Mouse (Mus musculus) WW6 (cell line): ENCODE measurements at regions not wholly inside any gene's neighbourhood (a gene's known extent, or its start where the extent isn't known, plus 50 kb on each side); places are given as distances from the start of the nearest gene placed in this dataset.

ENCODE experiments used
- DNase-seq: peaks from one replicate; pipeline ENCODE4 v3.0.0-alpha.2; 2013; ENCODE audit warnings: low read depth, low spot score

DNA sequence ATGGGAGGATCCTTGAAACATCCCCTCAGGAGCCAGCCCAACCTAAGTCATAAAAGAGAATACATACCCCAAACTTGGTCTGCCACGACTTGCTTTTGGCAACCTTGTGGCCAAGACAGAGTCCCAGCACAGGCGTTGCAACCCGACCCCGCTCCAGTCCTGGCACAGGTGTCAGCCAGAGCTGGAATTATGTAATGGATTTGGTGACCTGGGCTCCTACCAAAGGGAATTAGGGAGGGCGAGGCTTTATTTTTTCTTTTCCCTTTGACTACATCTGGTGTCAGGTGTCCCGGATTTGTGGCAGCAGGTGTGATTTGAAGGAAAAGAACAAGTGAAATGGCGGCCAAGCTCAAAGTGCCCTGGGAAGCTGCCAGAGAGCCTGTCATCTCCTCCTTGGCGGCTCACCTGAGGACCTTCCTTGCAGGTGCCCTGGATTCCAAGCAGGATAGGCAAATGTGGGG lies 212.9 kb downstream of the Mef2c start:
- no peak for DNase-seq

DNA sequence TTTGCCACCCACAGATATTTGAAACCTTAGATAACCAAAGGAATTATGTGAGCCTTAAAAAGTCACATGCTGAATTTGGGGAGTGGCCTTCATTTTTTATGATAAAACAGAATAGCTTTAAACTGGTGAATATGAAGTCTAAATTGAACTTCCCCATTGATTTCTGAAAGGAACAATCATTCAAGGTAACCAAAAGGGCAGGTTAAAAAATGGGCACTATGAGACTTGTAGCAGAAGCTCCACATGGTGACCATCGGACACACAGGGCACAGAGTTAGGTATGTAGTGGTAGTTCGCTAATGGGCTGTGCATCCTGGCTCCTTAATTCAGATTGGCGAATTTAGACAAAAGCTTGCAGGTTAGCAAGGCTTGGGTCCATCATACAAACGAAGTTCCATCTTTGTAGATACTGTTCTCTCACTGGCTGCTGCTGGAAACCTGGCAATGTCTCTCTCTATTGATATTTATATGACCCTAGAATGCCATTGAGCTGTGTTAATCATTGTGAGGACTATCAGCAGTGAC lies 213.9 kb downstream of the Mef2c start:
- no peak for DNase-seq

DNA sequence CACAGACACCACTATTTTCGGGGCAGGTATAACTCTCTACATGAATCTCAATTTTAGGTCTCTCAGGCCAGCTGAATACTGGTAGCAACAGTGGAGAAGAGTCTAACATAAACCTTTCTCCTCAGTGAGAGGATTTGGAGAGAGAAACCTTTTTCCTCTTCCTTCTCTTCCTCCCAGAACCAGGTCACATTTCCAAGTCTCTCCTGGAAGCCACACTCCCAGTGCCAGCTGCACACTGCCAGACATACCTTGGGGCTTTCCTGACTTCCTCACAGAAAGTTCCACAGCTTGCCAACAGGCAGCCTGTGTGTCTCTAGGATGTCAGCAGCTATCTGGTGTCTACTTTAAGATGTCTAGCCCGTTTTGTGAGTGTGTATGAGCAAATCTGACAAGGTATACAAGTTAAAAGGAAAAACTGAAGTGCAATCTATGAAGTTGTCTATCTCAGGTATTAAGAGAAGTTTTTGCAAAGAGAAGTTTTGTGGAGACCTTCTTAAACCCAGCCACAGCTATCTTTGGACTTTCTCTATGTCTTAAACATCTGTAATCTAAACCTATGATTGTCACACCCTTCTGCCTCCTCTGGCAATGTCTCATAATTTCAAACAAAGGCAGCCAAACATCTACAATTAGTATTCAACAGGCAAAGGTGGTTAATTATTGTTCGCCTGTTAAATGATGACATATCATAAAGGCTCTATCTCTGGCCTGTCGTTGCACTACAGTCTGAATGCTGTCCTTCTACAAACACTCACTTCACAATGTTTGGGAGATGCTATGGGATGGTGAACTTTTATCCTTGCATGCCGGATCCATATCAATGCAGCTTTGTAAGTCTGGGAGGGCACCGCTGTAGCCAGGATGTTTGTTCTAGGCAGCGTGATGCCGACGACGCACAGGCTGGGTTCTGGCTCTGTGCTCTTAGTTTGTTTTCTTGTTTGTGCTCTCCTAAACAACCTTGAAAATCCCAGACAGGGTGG lies 214.9 kb downstream of the Mef2c start:
- no peak for DNase-seq

DNA sequence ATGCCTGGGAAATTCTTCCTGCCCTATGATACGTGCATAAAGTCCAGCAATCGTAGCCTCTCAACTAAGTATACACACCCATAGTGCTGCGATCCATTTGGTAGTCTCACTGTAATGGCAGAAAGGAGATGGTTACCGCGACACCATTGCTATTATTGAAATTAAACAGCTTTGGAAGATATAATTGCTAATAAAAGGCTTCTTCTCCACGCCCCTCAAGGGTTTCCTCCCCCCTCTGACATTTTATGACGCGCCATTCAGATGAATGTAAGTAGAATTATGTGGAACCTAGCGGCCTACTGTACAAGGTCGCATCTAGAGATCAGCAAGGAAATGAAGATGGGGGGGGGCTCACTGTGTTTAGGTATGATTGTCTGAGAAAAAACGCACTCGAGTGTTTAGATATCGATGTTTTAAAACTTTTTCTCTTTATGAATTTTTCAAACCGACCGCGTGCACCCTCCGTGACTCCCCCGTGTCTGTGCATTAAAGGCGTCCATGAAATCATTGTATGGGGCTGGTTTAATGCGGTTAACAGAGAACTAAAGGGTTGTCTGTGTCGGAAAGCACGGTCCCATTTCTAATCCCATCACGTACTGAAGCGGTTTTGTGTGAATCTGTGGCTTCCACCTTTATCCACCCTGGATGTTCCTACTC lies 215.9 kb downstream of the Mef2c start:
- DNase-seq, result no peak

DNA sequence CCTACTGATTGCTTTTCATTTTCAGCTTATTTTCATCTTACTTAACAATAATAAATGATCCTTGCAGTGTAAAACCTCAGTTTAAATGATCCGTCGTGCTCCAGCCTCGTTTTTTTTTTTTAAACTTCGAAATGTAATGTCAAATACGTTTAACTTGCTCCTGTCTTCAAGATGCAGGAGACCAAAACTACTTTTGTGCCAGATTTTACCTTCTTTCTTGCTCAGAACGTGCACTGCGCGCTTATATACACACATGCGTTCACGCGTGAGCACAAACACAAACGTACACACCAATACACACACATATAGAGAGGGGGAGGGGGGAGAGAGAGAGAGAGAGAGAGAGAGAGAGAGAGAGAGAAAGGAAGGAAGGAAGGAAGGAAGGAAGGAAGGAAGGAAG lies 216.5 kb downstream of the Mef2c start:
- DNase-seq, result no peak

DNA sequence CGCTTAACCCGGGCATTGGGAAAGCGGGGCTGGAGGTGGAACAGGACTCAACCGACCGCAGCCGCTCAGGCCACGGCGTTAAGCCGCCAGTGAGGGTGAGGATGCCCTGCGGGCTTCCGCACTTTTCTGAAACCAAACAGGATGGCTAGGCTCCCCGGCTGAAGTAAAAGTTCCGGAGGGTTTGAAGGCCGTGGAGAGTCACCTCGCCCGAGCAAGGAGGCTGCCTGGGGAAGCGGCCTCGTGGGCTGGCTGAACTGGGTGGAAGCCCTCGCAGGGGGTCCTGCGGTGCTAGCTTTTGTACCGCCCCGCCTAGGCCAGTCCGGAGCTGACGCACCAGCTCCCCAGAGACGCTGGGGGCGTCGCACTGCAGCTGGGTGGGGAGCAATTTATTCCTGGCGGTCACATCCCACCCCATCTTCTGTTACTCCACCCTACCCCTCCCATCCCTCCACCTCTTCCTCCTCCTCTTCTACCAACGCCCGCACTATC lies 217.1 kb downstream of the Mef2c start:
- DNase-seq, result no peak

DNA sequence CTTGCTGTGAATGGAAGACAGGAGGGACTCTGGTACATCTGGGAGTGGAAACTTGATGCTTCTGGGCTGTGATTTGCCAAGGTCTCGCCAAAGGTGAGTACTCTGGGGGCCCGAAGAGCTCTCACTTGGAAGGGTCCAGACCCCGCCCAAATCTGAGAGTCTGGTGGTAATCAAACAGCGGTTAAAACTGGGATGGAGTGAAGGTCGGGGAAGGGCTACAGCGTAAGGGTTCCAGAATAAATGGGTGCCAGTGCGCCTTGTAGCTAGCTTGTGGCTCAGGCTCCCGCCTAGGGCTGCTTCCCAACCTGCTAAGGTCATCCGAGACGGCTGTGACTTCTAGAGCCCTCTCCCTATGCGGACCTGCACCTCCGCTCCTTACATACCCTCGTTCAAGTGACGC lies 217.7 kb downstream of the Mef2c start:
- DNase-seq, result no peak

DNA sequence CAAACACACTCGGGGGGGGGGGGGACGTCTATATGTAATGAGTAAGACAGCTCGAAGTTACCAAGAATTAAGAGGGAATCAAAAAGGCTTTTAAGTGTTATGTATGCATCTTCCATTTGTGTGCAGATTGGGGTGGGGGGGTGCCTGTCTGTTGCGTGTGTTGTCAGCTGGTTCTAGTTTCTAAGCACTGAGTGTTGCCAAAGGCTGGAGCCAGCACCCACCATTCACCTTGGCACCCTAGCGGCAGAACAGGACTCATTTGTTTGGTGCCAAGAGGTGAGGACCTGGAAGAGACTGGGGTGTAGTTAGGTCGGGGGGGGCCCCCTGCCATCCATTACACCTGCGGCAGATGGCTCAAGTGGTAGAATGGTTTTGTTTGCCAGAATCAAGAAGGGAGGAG lies 218.4 kb downstream of the Mef2c start:
- DNase-seq, result no peak

DNA sequence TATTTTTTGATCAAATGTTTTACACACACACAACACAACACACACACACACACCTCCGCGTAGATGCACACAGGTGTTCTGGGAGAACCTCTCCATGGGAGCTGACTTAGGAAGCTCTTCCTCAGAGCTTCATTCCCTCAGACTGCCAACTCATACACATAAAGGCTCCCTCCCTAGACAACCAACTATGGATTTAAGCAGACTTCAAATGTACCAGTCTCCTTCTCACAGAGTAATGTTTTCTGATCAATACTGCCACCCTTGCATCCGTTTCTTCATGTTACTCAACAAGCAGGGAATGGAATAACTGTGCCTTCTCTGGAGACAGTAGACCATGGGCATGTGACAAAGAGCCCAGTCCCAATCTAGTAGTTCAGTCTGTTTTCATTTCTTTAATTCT lies 219.0 kb downstream of the Mef2c start:
- no peak for DNase-seq

DNA sequence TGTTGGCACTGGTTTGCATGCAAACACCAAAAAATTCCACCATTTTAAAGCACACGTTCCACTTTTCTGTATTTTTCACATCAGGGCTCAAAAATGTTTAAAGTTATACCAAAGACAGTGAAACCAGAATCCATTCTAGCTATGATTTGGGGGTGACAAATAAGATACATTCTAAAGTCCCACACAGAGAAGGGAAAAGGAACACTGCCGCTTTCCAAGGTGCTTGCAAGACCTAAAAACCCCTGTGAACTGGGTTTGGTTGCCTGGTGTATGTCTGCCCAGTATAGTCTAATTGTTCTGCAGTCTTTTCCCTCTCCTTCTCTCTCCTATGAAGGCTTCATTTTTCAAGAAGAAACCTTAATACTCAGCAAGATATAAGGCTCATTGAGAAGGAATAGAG lies 219.6 kb downstream of the Mef2c start:
- no peak for DNase-seq

DNA sequence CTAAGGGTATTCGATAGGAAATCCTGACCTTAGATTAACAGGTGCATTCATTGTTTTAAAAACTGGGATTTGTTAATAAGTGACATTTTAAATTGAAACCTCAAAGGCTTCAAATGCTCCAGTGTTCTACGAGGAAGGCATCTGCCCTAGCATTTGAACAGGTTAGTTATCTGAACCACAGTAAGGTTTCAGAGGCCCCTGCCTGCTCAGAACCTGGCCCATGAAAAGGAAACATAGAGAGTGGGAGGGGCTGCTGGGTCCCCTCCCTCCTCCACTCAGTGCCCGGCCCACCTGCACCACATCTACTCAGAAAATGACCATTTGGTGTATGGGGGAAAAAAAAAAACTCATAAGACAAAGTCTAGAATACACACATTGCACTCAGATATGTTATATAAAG lies 220.4 kb downstream of the Mef2c start:
- DNase-seq, result no peak

DNA sequence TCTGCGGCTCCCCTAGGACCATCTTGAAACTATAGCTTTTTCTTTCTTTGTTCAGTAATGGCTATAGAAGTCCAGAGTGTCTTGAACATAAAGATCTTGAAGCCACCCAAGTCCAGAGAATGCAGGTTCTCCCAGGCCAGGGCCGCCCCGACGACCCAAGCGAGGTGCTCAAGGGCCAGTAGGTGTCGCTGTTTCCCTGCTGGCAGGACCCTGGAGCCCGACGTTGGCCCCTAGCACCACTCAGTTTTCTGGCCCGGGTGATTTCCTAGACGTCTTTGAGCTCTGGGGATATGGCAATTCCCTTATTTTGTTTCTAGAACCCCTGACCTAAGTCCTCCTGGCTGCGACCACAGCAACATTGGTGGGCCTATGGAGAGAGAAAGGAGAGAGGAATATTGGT lies 221.2 kb downstream of the Mef2c start:
- no peak for DNase-seq

DNA sequence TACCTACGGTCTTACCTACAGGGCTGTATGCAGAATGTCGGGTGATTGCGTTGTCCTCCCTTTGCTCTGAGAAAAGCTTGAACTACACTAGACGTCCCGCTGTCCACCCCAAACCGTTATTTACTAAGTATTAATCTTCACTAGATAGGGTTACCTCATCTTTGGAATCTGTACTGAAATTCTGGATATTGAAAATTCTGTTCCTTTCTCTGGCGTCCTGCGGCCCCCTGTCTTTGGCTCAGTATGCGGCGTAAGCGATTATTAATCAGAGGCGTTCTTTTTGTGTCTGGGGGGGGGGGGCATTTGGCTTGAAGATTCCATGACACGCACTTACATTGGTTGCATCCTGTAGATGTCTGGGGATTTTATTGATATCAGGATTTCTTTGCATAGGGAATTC lies 222.0 kb downstream of the Mef2c start:
- DNase-seq, result no peak

DNA sequence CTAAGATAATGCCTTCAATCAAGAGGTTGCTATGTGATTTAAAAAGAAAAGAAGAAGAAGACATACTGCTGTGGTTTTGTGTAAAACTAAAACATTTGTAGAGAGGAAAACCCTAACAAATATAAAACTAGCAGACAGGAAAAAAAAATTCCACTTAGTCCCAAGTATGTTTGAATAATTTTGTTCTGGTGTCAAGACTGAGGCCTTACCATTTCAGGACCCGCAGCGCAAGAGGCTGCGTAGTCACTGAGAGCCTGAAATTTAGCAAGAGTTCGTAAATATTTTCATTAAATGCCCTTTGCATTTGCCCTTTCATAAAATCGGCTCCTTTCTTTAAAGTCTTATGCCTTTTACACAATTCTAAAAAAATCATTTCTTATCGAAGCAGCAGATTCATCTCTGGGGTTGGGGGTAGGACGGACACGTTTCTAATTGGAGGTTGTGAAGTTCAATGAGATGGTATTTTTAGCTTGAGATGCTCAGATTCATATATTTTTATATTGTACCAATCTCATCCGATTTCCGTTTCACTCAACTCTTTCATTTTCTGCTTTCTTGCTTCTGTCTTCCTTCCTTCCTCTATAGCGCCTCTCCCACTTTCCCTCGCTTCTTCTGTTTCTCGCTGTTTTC lies 222.6 kb downstream of the Mef2c start:
- DNase-seq, result no peak

DNA sequence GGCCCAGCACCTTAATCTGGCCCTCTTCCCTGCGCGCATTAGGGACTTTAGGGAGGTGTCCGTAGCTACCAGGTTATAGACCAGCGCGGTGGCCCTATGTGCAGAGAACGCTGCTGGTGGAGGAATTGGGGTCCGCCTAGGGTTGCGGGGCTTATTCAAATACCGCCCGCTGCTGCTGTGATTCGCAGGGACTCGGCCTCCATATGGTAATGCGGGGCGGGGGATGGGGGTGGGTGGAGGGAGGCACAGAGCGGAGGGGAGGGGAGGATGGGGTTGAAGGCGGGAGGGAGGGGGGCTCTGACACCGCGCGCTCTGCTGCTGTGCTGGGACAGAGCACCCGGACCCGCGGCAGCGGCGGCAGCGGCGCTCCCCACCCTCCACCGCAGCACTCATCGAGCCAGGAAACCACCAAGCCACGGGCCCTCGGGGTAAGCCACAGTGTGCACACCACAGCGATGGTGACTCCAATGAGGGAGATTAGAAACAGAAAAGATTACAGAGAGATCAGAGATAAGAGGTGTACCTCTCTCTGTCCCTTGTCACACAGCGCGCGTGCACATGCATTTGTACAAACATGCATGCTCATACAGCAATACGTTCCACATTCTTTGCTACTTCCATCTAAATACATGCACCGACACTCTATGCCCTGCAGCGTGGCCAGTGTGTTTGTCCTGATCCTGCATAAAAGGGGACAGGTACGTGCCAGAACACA lies 223.4 kb downstream of the Mef2c start:
- no peak for DNase-seq

DNA sequence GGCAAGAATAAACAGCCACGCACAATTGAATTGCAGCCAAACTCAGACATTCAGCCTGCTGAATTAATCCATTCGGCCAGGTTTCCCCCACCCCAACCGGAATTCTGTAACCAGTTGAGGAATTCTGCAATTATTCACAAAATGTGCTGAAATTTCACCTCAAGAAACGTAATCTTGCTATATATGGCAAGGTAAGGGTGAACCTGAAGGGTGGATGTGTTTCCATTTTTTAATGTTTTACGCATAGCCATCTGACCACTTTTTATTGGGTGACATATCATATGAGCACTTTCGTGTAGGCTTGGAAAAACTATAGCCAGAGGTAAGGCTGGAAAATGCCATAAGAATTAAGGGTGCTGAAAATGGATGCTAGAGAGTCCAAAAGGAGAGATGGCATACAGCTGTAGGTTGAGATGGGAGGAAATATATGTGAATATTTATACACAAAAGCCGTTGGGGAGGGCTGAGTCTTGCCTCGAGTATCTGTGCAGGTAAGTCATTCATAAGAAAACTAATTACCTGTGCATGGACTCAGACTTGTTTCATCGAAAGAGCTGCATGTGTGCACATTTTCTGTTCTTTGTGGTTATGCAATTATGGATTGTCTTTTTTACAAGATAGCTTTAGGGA lies 224.0 kb downstream of the Mef2c start:
- no peak for DNase-seq

DNA sequence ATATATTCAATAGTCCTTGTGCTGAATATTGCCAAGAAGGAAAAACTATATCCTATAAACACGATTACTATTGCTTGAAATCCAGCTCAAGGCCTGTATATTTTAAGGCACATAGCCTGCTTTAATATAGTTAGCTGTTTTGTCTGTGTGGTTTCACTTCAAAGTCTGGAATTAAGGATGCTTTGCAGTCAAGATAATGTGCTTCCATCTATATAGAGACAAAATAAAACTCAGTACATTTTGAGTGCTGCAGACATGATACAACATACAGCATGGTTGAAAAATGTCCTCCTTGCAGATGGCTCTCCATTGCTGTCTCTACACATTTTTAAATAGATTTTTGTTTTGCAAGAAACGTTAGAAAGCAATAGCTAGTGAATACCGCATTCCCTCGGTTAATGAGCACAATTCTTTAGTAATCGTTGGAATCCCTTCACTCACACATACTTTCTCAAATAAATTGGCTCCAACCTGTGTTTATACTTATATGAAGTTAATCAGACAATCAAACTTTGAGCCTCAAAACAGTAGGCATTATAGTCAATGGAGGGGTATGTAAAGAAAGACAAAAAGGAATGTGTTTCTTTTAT lies 224.7 kb downstream of the Mef2c start:
- DNase-seq, result no peak

DNA sequence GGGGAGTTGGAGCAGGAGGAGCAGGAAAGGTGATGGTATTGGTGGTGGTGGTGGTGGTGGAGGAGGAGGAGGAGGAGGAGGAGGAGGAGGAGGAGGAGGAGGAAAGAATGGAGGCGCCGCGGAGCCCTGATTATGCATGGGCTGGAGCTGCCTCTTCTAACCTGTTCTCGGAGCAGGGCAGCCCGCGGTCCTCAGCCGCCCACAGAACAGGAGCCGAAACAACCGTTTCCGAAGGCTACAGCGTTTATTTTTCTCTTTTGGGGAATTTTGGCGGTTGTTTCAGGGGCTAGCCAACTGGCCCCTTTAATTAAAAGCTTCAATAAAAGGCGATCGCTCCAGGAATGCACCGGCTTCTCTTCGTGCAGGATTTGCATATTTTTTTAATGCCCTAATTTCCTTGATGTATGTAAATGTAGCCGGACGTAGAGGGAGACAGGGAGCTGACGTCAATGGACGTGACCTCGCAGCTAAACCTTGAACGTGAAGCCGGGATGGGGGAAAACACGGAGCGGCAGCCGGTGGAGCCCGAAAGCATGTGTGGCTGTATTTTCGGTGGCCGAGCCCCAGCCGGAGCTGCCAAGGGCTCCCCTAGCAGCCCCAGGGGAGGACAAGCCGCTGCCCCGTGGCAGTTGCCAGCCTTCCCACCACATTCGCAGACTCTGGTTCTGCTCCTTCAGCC lies 225.6 kb downstream of the Mef2c start:
- DNase-seq, result no peak

DNA sequence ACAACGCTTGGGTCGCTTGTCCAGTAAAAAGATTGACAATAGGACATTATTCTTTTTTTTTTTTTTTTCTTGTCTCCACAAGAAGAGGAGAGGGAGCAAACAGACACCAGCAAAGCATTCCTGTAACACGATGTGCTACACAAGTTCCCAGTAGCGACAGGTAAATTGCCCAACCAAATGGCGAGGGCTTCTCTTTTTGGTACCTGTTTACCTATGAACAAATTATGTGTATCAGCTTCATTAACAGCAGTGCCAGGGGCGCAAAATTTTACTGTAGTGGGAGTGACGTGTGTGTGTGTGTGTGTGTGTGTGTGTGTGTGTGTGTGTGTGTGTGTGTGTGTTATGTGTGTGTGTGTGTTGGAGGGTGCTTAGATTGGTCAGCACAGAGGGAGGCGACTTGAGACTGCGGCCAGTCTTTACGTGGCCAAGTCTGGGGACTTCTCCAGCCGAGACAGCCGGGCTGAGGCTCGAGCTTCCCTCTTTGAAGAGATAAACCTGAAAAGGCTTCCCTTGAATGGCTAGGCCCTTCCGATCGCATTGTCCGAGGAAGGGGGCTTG lies 226.4 kb downstream of the Mef2c start:
- DNase-seq, result no peak
